Mouse (Mus musculus) erythroid progenitor cell, adult 5-6 weeks (primary cell): ENCODE results near the gene Kcnn4. TPM values are rescaled to one million over a fixed set of nuclear protein-coding genes. Genes with fewer than 3 reads are reported as not detected.

Experiments
- ATAC-seq: replicated peaks from 2 replicates; pipeline ENCODE4 v1.8.0; 2016; ENCODE audit warnings: moderate number of reproducible peaks, mild to moderate bottlenecking, moderate TSS enrichment, inconsistent platforms; ENCODE audit not compliant: poor library complexity, low FRiP score, severe bottlenecking
- total RNA-seq, 2 experiments: library from RNA; stranded (forward) in 1 of 2; stranded (reverse) in 1 of 2; fragments of 150-400 nt in 1 of 2; fragments of 186-747, 209-891 nt in 1 of 2; gene quantifications; 2 replicates each; pipeline versions ENCODE4 v1.2.3 to v1.2.4; 2015 to 2017; ENCODE audit warnings: low replicate concordance in 2 of 2

Gene Kcnn4
- total RNA-seq, 2 experiments from 2014 or later = 237 to 417 TPM

DNA sequence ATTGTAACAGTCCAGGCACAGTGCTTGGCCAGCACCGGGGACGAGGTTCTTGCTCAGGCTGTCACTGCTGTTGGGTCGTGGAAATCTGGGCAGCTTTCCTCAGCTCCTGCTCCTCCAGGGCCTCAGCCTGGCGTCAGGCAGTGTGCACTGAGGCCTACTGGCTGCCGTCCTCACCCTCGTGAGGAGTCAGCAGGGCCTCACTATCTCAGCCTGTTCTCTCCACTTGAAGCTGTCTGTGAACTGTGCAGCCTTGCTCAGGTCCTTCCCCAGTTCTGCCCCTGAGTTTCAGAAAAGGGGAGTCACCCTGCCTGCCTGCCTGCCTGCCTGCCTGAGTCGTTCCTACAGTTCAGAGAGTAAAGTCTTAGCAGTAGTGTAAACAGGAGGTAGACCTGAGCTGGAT lies 45.2 kb downstream of the Kcnn4 start:
- no peak for ATAC-seq

DNA sequence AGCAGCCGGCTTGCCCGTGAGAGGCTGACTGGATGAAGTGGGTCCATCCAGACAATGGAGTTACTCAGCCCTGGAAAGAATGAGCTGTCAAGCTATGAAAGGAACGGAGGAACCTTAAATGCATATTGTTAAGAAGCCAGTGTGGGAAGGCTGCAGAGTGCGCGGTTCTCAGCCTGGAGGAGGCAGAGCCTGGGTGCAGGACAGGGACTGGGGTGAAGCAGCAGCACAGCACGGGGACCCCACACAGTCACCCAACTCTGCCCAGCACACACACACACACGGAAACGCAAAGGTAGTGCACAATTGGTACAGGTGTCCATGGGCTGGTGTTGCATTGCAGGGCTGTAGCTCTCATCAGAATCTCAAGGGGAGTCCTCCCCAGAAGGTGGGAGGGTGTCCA lies 49.5 kb downstream of the Kcnn4 start:
- ATAC-seq = no peak

GRCm38 (mm10) chr7:24421648-24422047 lies 51.6 kb downstream of the Kcnn4 start:
- no peak for ATAC-seq

DNA sequence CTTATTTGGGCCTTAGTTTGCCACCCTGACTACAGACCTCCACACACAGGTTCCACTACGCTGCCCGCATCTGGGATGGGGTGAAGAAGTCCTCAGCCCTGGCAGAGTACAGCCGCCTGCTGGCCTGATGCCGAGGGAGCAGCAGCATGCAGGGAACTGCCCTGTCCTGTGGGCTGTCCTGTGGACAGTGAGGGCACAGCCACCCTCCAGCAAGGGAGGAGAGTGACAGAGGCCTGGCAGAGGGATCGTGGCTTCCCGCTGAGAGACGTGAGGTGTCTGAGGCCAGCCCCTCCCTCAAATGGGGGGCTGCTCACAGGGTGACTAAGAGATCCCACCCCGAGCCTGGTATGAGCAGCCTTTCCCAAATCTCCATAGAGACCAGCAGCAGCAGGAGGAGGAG lies 52.2 kb downstream of the Kcnn4 start:
- ATAC-seq = no peak

GRCm38 (mm10) chr7:24423107-24423763 lies 53.2 kb downstream of the Kcnn4 start:
- no peak for ATAC-seq

DNA sequence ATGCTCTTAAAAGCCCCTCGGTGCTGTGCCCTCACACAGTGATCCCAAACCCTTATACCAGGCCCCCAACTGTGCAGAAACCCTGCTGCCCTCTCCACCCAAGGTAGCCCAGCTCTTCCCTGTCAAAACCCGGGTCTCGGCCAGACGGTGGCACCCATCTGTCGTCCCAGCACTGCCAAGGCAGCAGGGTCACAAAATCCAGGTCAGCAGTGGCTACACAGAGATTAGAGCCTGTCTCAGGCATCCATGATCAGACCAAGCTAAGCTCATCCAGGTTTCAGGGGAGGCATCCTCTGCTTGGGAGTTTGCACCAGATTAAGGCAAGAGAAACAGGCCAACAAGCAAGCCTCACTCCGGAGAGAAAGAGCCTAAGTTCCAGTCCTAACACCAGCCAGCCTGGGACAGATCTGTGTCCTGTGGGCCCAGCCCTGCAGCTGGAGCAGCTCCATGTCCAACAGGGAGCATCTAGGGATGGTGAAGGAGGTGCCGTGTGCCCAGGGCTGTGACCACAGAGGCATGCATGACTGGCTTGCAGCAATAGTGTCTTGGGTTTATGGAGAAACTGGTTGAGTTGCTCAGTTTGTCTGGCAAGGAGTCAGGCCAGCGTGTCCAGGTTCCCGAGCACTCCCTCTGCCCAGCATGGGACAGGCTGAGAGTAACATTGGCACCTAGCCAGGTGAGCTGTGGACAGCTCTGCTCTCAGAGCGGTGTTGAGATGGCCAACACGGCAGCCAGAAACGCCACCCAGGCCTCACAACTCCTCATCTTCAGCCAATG lies 54.1 kb downstream of the Kcnn4 start:
- ATAC-seq = no peak

DNA sequence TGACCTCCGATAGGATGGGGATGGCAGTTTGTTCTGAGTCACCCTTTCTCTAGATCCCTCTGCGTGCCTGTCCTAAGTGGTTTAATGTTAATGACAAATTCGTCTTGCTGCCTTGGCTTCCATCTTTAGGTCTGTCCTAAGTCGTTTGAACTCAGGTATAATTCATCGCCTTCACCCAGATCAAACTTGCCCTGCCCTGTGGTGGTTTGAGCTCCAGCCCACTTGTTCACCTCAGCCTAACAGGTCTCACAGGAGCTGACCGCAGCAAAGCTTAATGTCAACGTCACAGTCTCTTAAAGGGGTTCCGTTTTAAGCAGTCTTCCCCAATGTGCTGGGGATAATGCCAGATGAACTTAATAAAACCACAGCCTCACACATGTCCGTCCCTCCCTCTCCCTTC lies 55.9 kb downstream of the Kcnn4 start:
- ATAC-seq = no peak

DNA sequence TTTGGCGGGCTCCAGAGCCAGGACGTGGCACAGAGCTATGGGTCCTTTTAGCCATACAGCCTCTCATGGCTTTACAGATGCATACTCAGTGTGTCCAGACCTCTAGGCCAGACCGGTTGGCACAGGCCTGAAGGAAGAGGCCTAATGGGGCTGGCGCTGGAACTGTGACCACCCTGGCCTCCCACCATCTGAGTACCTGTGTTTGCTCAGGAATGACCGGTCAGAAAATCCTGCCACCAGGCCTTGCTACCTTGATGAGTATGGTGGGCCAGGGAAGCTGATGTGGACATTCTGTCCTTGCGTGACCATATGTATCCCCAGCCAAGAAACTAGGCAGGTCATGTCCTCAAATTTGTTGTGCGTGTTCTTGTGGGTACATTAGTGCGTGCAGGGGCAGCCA lies 57.1 kb downstream of the Kcnn4 start:
- ATAC-seq = no peak

DNA sequence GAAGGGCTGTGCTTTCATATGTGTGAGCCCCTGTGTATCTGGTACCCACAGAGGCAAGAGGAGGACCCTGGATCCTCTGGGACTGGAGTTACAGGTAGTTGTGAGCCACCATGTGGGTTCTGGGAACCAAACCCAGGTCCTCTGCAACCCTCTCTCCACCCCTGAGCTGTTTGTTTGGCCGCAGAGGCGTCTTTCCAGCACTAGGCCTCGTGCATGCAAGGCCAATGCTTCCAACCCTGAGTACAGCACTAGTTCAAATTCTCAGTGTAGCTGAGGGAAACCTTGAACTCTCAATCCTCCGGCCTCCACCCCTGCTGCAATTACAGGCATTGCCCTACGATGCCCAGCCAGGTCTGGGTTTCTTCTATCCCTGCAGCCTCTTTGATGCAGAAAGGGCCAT lies 58.7 kb downstream of the Kcnn4 start:
- no peak for ATAC-seq

DNA sequence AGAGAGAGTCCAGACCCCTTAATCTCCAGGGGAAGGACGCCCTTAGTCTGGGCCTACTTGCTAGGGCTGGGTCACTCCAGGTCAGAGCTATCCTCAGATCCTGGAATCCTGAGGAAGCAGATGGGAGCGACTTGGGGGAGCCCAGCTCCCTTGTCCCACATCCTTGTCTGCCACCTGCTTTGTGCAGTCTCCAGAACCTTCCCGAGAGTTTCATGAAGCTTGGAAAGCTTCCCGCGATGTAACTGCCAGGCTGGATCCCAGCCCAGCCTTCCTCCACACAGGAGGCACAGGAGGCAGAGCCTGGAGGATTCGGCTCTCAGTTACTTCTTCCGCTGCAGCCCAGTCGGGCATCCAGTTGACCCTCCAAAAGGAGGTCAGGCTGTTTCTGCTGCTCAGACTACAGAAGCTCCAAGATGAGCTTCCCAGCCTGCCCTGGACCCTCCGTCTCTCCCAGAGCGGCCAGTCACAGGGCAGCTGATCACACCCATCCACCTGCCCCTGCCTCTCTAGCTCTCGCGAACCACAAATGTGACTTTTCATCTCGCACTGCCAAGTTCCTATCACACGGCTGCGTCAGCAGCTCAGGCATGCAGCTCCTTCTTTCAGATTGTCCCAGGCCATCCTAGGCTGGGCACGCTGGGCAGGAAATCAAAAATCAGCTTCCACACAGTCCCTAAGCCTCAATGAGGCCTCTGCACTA lies 59.5 kb downstream of the Kcnn4 start:
- ATAC-seq = no peak

DNA sequence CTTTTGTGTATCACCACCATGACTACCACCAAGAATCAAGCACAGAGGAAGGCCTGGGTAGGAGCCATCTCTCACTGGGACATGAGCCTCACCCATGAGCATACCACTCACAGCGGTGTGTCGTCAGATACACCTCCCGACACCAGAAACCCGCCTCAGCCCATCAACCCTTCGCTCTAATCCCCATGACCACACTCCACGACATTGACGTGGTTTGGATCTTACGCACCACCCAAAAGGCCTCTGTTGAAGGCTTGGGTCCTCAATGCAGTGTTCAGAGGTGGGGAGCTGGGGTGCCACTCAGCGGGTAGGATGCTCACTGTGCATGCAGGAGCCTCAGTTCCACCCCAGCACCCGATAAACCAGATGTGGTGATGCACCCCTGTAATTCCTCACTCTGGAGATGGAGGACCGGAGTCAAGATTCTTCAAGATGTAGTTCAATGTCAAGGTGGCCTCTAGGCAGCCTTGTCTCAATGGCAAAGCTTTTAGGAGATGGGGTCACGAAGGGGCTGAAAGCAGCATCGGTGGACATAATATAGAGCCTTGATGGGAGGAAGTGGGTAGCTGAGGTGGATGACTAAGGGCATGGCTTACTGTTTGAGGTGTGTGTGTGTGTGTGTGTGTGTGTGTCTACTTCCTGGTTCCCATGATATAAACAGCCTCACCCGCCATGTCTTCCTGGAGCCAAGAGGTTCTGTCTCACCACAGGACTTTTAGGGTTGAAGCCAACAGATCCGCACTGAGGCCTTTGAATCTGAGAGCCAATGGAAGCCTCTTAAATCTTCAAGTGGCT lies 60.7 kb downstream of the Kcnn4 start:
- ATAC-seq = no peak

DNA sequence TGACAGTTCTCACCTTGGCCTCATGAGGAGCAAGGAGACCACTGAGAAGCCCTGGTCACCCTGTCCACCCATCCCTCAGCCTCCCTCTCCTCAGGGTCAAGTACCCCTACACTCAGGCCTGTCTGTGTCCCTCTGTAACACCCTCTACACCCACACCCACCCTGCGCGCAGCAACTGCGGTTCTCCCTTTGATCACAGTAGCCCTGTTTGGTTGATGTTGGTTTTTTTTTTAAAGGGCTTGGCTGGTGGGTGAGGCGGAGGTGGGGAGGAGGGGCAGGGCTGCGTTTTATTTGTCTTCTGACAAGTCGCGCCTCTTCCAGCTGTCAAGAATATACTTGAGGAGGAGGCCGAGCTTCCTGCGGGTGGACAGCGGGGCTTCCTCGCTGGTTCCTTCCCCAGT lies 61.6 kb downstream of the Kcnn4 start:
- ATAC-seq = no peak

GRCm38 (mm10) chr7:24435305-24435704 lies 65.2 kb downstream of the Kcnn4 start:
- no peak for ATAC-seq

Other genes starting within 250 kb of the Kcnn4 start
- gene Zfp235, start 236.1 kb upstream of the Kcnn4 start, total RNA-seq (2015; ENCODE audit: low replicate concordance) = 5.4 TPM in 1 of 2 replicates, not detected in the other
- not detected in 2 replicates for gene Zfp235, start 236.1 kb upstream of the Kcnn4 start, total RNA-seq (2017; ENCODE audit: low replicate concordance)
- 0.42 TPM in 1 of 2 replicates, not detected in the other for gene Zfp114, start 195.2 kb upstream of the Kcnn4 start, total RNA-seq (2015; ENCODE audit: low replicate concordance)
- not detected in 2 replicates for gene Zfp114, start 195.2 kb upstream of the Kcnn4 start, total RNA-seq (2017; ENCODE audit: low replicate concordance)
- 0.72 and 4.2 TPM in 2 replicates for gene Zfp111, start 158.8 kb upstream of the Kcnn4 start, total RNA-seq (2015; ENCODE audit: low replicate concordance)
- 0.51 and 1.1 TPM in 2 replicates for gene Zfp111, start 158.8 kb upstream of the Kcnn4 start, total RNA-seq (2017; ENCODE audit: low replicate concordance)
- gene Zfp109, start 132.7 kb upstream of the Kcnn4 start, total RNA-seq (2015; ENCODE audit: low replicate concordance) = 1.3 TPM in 1 of 2 replicates, not detected in the other
- gene Zfp109, start 132.7 kb upstream of the Kcnn4 start, total RNA-seq (2017; ENCODE audit: low replicate concordance) = 1.3 TPM in 1 of 2 replicates, not detected in the other
- not detected in 2 replicates for gene Zfp108, start 115.5 kb upstream of the Kcnn4 start, total RNA-seq (2015; ENCODE audit: low replicate concordance)
- not detected in 2 replicates for gene Zfp108, start 115.5 kb upstream of the Kcnn4 start, total RNA-seq (2017; ENCODE audit: low replicate concordance)
- not detected in 2 replicates for gene Zfp93, start 99.8 kb upstream of the Kcnn4 start, total RNA-seq (2015; ENCODE audit: low replicate concordance)
- 0.39 and 0.83 TPM in 2 replicates for gene Zfp93, start 99.8 kb upstream of the Kcnn4 start, total RNA-seq (2017; ENCODE audit: low replicate concordance)
- gene Zfp61, start 69.0 kb upstream of the Kcnn4 start, total RNA-seq (2015; ENCODE audit: low replicate concordance) = 1.1 and 2.5 TPM in 2 replicates
- 1.8 TPM in 1 of 2 replicates, not detected in the other for gene Zfp61, start 69.0 kb upstream of the Kcnn4 start, total RNA-seq (2017; ENCODE audit: low replicate concordance)
- gene Zfp94, start 53.6 kb upstream of the Kcnn4 start, total RNA-seq (2015; ENCODE audit: low replicate concordance) = 0.72 TPM in 1 of 2 replicates, not detected in the other
- gene Zfp94, start 53.6 kb upstream of the Kcnn4 start, total RNA-seq (2017; ENCODE audit: low replicate concordance) = 0.39 TPM in 1 of 2 replicates, not detected in the other
- gene Tescl, start 36.3 kb upstream of the Kcnn4 start, total RNA-seq (2015; ENCODE audit: low replicate concordance) = not detected in 2 replicates
- not detected in 2 replicates for gene Tescl, start 36.3 kb upstream of the Kcnn4 start, total RNA-seq (2017; ENCODE audit: low replicate concordance)
- not detected in 2 replicates for gene Lypd5, start 21.1 kb upstream of the Kcnn4 start, total RNA-seq (2015; ENCODE audit: low replicate concordance)
- not detected in 2 replicates for gene Lypd5, start 21.1 kb upstream of the Kcnn4 start, total RNA-seq (2017; ENCODE audit: low replicate concordance)
- 33.9 and 52.0 TPM in 2 replicates for gene Smg9, start 29.4 kb downstream of the Kcnn4 start, total RNA-seq (2015; ENCODE audit: low replicate concordance)
- 25.2 and 42.7 TPM in 2 replicates for gene Smg9, start 29.4 kb downstream of the Kcnn4 start, total RNA-seq (2017; ENCODE audit: low replicate concordance)
- gene Irgc1, start 82.0 kb downstream of the Kcnn4 start, total RNA-seq (2015; ENCODE audit: low replicate concordance) = not detected in 2 replicates
- gene Irgc1, start 82.0 kb downstream of the Kcnn4 start, total RNA-seq (2017; ENCODE audit: low replicate concordance) = not detected in 2 replicates
- gene Plaur, start 92.2 kb downstream of the Kcnn4 start, total RNA-seq (2015; ENCODE audit: low replicate concordance) = 2.9 and 6.1 TPM in 2 replicates
- 1.1 and 7.2 TPM in 2 replicates for gene Plaur, start 92.2 kb downstream of the Kcnn4 start, total RNA-seq (2017; ENCODE audit: low replicate concordance)
- gene Cadm4, start 111.8 kb downstream of the Kcnn4 start, total RNA-seq (2015; ENCODE audit: low replicate concordance) = not detected in 2 replicates
- gene Cadm4, start 111.8 kb downstream of the Kcnn4 start, total RNA-seq (2017; ENCODE audit: low replicate concordance) = not detected in 2 replicates
- gene Zfp428, start 136.7 kb downstream of the Kcnn4 start, total RNA-seq (2015; ENCODE audit: low replicate concordance) = 0.84 TPM in 1 of 2 replicates, not detected in the other
- gene Zfp428, start 136.7 kb downstream of the Kcnn4 start, total RNA-seq (2017; ENCODE audit: low replicate concordance) = 2.0 TPM in 1 of 2 replicates, not detected in the other
- gene AC161166.1, start 142.2 kb downstream of the Kcnn4 start, total RNA-seq (2015; ENCODE audit: low replicate concordance) = not detected in 2 replicates
- not detected in 2 replicates for gene AC161166.1, start 142.2 kb downstream of the Kcnn4 start, total RNA-seq (2017; ENCODE audit: low replicate concordance)
- gene Irgq, start 160.4 kb downstream of the Kcnn4 start, total RNA-seq (2015; ENCODE audit: low replicate concordance) = 1.1 and 1.3 TPM in 2 replicates
- 0.90 and 2.8 TPM in 2 replicates for gene Irgq, start 160.4 kb downstream of the Kcnn4 start, total RNA-seq (2017; ENCODE audit: low replicate concordance)
- not detected in 2 replicates for gene Pinlyp, start 175.9 kb downstream of the Kcnn4 start, total RNA-seq (2015; ENCODE audit: low replicate concordance)
- gene Pinlyp, start 175.9 kb downstream of the Kcnn4 start, total RNA-seq (2017; ENCODE audit: low replicate concordance) = not detected in 2 replicates
- 37.1 and 39.4 TPM in 2 replicates for gene Xrcc1, start 176.0 kb downstream of the Kcnn4 start, total RNA-seq (2015; ENCODE audit: low replicate concordance)
- gene Xrcc1, start 176.0 kb downstream of the Kcnn4 start, total RNA-seq (2017; ENCODE audit: low replicate concordance) = 36.7 and 62.5 TPM in 2 replicates
- 11.2 and 11.3 TPM in 2 replicates for gene Ethe1, start 217.3 kb downstream of the Kcnn4 start, total RNA-seq (2015; ENCODE audit: low replicate concordance)
- gene Ethe1, start 217.3 kb downstream of the Kcnn4 start, total RNA-seq (2017; ENCODE audit: low replicate concordance) = 6.8 and 9.2 TPM in 2 replicates
- not detected in 2 replicates for gene Zfp575, start 217.4 kb downstream of the Kcnn4 start, total RNA-seq (2015; ENCODE audit: low replicate concordance)
- gene Zfp575, start 217.4 kb downstream of the Kcnn4 start, total RNA-seq (2017; ENCODE audit: low replicate concordance) = 0.26 TPM in 1 of 2 replicates, not detected in the other
- not detected in 2 replicates for gene Phldb3, start 240.5 kb downstream of the Kcnn4 start, total RNA-seq (2015; ENCODE audit: low replicate concordance)
- 0.64 and 7.0 TPM in 2 replicates for gene Phldb3, start 240.5 kb downstream of the Kcnn4 start, total RNA-seq (2017; ENCODE audit: low replicate concordance)